Mouse (Mus musculus) layer of hippocampus, postnatal 36 days (tissue): ENCODE results near the gene Gimap9. TPM values are rescaled to one million over a fixed set of nuclear protein-coding genes. Genes with fewer than 3 reads are reported as not detected.
"Not testable (repeated sequence)": the region's sequence is repeated elsewhere in the genome, so short reads cannot be mapped to it uniquely, and the experiment has no call there.

Source experiments
- DNase-seq, 2 experiments: peaks; one replicate each; pipeline ENCODE4 v3.0.0; 2022
- total RNA-seq, 2 experiments: library from RNA; stranded (reverse); gene quantifications; 2 replicates each; pipeline ENCODE4 v1.2.3; 2021

Gimap9 gene
- total RNA-seq, 2 experiments from 2014 or later = 0.28 to 0.57 TPM

DNA sequence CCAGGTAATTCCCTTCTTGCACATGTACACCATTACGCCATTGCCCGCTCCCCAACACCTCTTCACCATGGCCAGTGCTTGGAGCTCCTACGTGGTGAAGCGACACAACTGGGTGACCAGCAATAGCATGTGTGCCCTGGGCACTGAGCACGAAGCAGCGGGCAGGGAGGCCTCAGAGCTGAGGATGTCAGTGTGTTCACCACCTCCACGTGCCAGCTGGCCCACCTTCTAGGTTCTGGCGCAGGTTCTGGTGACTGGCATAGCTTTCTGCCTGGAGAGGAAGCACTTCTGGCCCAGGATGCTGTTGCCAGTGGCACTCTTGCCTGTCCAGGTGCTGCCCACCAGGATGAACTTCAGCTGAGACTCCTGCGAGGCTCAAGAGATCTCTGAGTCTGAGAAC lies 10.5 kb upstream of the Gimap9 start:
- DNase-seq = no peak

- no peak for DNase-seq
Measured at GRCm38 (mm10) chr6:48666159-48666586, 9.8 kb upstream of the Gimap9 start.

DNA sequence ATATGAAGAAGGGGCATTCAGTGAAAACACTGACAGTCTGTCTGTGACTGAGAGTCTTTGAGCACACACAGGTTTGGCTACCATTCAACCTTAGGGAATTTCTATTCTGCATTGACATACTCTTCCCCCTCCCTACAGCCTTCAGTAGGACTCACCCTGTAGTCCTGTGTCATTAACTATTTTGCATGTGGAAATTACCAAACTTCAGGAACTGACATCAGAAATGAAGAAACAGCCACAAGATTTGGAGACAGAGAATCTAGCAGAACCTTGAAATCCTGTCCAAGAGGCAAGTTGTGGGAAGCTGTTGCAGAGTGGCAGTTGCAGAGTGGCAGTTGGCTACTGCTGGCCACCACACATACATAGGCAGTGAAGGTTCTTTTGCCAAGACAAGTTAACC lies 7.9 kb upstream of the Gimap9 start:
- no peak for DNase-seq

GRCm38 (mm10) chr6:48669446-48669969 lies 6.4 kb upstream of the Gimap9 start:
- DNase-seq = no peak

- DNase-seq = no peak
Measured at GRCm38 (mm10) chr6:48674291-48675058, 1.5 kb upstream of the Gimap9 start.

DNA sequence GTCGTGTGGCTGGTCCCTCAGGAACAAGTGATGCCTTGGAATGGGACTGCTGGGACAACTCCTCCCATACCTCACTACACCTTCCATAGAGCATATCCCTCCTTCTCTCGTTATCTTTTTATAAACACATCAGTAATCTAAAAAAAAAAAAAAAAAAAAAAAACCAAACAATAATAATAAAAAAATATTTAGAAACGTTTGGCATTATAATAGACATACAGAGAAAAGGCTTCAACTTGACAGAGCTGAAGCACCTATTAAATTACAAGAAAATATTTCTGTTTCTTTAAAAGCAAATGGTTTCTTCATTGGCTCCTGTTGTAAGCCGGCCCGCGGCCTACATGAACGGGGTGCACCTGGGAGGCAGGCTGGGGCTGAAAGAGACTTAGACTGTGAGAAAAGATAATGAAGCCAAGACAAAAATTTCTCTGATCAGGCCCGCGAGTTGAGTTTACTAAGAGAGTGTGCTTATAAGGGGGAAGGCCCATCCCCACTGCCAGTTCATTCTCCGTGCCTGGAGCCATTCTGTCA lies 464 bp upstream of the Gimap9 start:
- DNase-seq = no peak

GRCm38 (mm10) chr6:48676860-48677415 lies 1.0 kb downstream of the Gimap9 start:
- DNase-seq = no peak

- DNase-seq = no peak
Measured at GRCm38 (mm10) chr6:48677492-48678345, 1.8 kb downstream of the Gimap9 start.

GRCm38 (mm10) chr6:48678391-48678790 lies 2.5 kb downstream of the Gimap9 start:
- no peak for DNase-seq

DNA sequence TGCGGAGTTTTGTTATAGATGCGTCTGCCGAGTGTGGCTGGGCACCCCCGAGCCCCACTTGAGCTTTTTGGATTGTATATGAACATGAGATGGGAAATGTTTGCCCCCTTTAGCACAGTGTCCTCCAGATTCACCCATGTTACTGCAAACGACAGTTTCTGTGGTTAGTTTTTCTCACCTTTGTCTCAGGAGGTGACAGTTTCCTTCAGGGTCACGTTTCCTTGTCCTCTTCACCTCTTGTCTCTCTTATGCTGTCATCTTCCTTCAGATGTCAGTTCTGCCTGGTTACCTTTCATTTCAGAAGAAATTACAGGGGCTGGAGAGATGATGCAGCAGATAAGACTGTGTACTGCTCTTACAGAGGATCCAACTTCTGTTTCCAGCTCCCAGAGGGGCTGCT lies 3.8 kb downstream of the Gimap9 start:
- DNase-seq = no peak

DNA sequence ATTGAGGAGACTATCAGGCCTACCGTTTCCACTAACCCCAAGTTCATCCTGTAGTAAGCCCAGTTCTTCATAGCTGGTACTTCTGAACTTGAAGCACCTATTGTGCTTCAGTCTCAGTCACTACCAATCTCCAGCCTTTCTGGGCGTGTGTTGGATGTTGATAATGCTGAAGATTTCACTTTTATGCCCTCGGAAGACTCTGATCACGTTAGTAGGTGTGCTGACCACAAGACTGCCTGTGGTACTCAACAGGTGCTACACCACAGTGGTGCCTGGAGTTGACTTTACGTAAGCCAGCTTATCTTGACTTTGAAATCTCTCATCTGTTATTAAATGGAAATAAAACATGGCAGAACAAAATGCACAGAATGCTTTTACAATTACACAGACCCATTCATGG lies 4.5 kb downstream of the Gimap9 start:
- no peak for DNase-seq

- DNase-seq = no peak
Measured at GRCm38 (mm10) chr6:48681472-48682090, 5.7 kb downstream of the Gimap9 start.

- no peak for DNase-seq
Measured at GRCm38 (mm10) chr6:48682271-48682670, 6.3 kb downstream of the Gimap9 start.

DNA sequence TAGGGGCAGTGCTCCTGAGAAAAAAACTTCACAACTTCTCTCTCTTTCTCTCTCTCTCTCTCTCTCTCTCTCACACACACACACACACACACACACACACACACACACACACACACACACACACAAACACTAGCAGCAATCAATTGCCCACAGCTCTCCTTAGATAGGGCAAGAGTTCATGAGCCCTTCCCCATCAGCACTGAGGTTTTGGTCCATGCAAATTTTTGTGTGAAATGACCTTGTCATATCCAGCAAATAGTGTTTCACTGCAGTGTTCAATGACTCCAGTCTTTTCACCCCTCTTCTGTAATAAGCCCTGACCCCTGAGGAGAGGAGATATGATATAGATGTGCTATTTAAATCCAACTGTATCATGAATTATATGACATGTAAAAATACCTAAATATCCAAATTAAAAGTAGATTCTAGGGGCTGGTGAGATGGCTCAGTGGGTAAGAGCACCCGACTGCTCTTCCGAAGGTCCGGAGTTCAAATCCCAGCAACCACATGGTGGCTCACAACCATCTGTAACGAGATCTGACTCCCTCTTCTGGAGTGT lies 7.4 kb downstream of the Gimap9 start:
- DNase-seq = not testable (repeated sequence)

DNA sequence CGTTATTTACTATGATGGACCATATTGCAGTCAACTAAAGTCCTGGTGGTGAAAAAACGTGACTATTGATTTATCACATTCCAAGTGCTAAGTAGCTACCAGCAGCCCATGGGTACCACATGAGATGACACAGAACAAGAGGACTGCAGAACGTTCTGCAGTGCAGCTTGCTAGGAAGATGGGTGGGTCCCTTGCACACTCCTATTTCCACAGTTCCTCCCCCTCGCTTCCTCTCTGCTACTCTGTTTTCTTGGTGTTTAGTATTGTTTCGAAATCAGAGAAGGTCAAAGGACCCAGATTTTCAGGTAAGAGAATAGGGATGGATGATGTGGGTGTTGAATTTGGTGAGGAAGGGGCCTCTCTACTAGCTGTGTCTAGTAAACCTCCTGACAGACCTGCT lies 8.4 kb downstream of the Gimap9 start, which contains the start of gene Gimap4:
Gimap4 (plus strand) TSS at position 231 of the 400 bp plus-strand sequence.
- DNase-seq = no peak

DNA sequence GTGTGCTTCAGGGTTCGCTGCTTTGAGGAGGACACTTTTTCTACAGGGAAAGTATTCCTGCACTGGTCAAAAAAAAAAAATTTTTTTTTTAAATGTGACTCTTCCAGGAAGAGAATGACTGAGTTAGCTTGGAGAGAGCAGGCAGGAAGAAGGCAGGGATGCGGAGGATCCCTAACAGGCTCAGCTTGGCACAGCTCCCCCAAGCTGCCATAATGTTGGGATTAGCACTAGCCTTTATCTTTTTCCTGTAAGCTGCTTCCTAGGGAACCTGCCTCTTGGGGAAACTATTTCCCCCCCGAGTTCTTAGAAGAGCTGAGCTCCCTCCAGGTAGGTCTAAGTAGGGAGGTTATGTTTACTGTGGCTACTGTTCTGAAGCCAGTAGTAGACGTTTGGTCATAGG lies 8.9 kb downstream of the Gimap9 start:
- DNase-seq = no peak

GRCm38 (mm10) chr6:48685251-48685650 lies 9.3 kb downstream of the Gimap9 start:
- no peak for DNase-seq

- no peak for DNase-seq
Measured at GRCm38 (mm10) chr6:48685694-48686665, 10.1 kb downstream of the Gimap9 start.

DNA sequence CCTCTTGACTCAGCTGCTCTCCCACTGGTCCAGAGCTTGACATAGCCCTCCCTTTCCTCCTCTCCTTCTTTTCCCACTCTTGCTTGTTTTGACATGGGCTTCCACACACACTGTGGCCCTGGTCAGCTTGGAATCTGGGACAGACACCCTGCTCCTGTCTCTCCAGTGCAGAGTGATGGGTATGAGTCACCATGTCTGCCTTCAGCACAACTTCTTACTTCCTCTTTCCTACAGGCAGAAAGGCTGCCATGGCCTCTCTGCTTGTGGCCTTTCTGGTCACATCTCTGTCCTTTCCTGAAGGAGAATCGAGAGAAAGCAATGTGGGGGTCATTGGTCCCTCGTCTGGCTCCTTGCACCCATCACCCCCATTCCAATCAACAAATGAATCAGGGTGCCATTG lies 11.1 kb downstream of the Gimap9 start:
- DNase-seq = no peak

DNA sequence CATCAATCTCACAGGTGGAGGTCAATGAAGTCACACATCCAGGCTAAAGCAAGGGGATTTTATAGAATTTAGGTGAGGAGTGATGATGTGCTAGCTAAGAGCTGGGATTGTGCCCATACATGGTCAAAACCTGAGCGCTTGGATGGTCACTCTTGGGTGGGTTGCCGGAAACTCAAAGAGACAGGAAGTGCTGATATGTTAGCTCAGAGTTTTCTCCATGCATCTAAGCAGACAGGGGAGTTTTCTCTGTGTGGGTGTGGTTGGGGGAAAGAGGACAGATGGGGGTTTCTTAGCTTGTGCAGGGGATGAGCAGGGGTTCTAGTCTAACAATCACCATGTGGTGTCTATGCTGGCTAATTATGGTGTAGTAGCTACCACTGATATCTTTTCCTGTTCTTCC lies 13.4 kb downstream of the Gimap9 start:
- no peak for DNase-seq

DNA sequence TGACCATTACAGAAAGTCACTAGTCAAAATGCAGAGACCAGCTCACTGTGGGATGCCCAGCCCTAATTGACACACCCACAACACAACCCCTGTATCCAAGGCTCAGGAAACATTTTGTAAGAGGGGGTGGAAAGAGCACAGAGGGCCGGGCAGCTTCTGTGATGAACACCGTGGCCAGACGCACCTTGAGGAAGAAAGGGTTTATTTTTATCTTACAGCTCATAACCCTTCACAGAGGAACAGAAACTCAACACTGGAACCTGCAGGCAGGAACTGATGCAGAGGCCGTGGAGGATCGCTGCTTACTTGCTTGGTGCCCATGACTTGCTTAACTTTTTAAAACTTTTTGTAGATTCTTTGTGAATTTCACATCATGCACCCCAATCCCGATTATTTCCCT lies 17.0 kb downstream of the Gimap9 start:
- DNase-seq = no peak
